Mouse (Mus musculus): ENCODE results near the gene C9. TPM values are rescaled to one million over a fixed set of nuclear protein-coding genes. Genes with fewer than 3 reads are reported as not detected.

The C9 gene
- total RNA-seq, 2 experiments from 2014 or later, result not detected

GRCm38 (mm10) chr15:6468845-6469244 lies 23.7 kb downstream of the C9 start:
- DNase-seq, result no peak
- intact Hi-C loops (cut with DNase I), result no loop called here

DNA sequence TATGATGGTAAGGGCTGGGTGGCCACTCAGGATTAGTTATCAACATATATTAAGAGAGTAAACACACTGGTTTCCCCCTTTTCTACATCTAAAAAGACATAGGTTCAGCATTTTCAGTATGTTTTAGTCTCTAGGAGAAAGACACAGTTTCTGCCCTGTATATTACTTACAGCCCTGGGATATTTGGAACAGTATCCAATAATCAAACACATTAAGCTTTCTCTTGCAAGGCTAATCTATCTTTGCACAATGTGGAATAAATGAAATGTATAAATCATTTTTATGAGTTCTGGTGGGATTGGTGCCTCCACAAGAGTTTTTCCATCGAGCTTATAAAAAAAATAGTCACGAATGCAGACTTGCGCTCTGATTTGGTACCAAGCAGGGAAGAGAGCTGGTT lies 24.3 kb downstream of the C9 start:
- intact Hi-C loops (cut with DNase I), result no loop called here

GRCm38 (mm10) chr15:6483561-6483960 lies 38.4 kb downstream of the C9 start:
- intact Hi-C loops (cut with DNase I), result no loop called here
- DNase-seq, result no peak

More for the DNA sequence above, 24.3 kb downstream of the C9 start:
- DNase-seq, result no peak

DNA sequence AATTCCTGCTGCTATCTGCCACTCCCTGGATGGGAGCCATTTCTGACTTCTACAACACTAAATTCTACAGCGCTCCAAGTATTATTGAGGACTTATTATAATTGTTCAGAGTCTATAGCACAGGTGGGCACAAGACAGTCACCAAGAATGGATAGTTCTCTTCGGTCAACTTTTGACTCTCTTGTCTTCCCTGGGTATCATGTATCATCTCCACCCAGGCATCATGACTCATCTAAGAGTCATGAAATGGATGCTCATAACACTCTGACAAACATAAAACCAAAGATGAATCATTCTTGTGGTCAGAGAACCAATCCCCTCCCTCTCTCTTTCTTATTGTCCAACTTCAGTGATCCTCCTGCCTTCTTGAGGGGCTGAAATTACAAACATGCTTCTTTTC lies 47.3 kb downstream of the C9 start:
- intact Hi-C loops (cut with DNase I), result no loop called here
- no peak for DNase-seq

DNA sequence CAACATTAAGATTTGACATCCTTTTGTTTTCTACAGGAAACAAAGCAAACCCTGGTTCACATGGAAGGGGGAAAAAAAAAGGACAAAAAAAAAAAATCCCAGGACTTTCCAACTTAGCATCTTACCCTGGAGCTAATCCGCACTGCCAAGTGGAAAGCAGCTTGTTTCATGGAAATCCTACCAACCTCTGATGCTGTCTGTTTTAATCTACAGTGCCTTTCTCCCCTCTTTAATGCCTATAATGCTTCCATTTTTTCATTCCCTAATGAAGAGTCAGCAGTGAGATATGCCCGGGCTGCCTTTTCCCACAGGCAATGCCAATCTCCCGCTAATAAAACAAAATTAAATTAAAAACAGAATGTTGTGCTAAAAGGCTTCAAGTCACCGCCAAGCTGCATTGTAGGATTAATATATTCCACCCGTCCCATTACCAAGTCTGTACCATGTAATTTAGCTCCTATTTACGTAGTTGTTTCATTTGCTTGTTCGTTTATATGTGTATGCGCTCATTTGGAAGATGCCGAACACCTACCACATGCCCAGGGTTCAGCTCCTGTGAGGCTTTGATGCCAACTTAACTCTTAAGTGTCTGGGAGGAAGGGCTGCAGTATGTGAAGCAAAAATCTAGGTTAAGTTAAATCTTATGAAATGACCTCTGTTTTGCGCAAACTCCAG lies 53.4 kb downstream of the C9 start:
- intact Hi-C loops (cut with DNase I), result no loop called here
- DNase-seq, result no peak

GRCm38 (mm10) chr15:6500787-6501186 lies 55.7 kb downstream of the C9 start:
- intact Hi-C loops (cut with DNase I), result no loop called here
- no peak for DNase-seq

GRCm38 (mm10) chr15:6517525-6517924 lies 72.4 kb downstream of the C9 start:
- DNase-seq, result no peak
- intact Hi-C loops (cut with DNase I), result no loop called here

GRCm38 (mm10) chr15:6519417-6520255 lies 74.5 kb downstream of the C9 start:
- no peak for DNase-seq

GRCm38 (mm10) chr15:6520505-6521155 lies 75.5 kb downstream of the C9 start:
- no peak for DNase-seq
- intact Hi-C loops (cut with DNase I), result no loop called here

More at GRCm38 (mm10) chr15:6519417-6520255, 74.5 kb downstream of the C9 start:
- intact Hi-C loops (cut with DNase I), result no loop called here

DNA sequence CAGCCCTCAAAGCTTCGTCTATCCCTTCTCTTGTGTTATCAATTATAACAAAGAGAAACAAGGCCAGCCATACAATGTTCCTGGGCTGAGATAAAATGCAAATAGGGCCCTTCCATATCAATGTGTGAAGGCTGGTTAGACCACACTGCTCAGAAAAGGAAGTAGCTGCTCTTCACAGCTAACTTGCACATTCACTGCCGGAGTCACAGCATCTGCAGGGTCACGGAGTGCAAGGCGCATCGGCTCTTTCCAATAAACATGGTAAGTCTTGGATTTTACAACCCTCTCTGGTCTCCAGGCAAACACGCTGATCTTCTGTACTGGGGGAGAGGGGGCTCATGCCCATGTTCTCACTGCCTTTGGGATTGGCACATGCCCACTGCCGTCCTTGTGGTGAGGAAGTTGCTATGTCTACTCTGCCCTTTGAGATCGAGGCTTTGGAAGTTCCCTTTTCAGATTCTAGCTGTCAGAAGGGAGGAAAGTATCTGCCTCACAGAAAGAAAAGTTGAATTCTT lies 77.6 kb downstream of the C9 start, which contains the start of gene Fyb:
Gene Fyb, plus strand, starts transcription at position 201 of the 515 bp plus-strand sequence.
- DNase-seq, result no peak
- intact Hi-C loops (cut with DNase I), result no loop called here

DNA sequence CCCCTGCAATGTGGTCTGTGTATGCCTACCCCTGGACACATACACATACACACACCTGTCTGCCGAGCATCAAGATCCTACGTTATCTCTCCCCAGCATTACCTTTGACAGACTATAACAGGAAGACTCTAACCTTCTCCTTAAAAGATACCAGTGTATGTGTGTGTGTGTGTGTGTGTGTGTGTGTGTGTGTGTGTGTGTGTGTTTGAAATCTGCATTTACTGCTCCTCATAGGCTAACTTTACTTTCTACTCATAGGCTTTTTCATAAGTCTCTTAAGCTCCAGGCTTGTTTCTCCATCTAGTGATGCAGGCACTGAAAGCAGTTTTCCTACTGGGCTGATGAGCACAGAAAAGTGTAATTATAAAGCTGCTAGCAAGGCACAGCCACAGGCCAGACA lies 79.7 kb downstream of the C9 start:
- DNase-seq, result no peak
- intact Hi-C loops (cut with DNase I), result no loop called here

GRCm38 (mm10) chr15:6525386-6525785 lies 80.3 kb downstream of the C9 start:
- no peak for DNase-seq
- intact Hi-C loops (cut with DNase I), result no loop called here

DNA sequence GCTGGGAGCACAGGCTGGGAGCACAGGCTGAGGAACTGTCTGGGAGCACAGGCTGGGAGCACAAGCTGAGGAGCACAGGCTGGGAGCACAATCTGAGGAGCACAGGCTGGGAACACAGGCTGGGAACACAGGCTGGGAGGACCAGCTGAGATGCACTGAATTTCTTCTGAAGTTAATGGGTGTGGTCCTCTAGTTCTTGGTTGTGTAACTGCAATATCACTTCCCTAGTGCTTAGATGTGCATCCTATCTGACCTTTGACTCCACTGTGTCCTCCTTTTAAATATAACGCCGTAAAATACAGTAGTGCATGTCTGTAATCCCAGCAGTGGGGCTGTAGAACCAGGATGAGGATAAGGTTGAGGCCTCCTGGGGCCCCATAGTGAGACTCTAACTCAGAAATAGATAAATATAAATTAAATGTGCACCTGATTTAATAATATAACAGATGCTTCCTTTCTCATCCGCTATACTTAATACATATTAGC lies 88.8 kb downstream of the C9 start:
- no peak for DNase-seq
- intact Hi-C loops (cut with DNase I), result no loop called here

DNA sequence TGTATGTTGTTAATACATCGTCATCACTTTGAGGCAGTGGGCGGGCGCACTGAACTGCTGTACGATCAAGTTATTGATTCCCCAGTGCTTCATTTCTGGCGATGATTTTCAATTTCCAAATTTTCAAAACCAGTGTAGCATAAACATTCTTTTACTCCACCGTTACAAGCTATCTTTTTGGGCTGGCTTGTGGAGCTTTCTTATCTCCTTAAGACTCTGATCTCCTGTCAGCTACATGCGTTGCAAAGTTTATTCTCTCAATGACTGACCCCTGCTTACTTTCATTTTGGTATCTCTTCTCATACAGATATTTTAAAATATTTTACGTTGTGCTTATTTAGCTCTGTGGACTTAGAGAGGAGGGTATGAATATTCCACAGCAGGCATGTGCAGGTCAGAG lies 89.5 kb downstream of the C9 start:
- no peak for DNase-seq

DNA sequence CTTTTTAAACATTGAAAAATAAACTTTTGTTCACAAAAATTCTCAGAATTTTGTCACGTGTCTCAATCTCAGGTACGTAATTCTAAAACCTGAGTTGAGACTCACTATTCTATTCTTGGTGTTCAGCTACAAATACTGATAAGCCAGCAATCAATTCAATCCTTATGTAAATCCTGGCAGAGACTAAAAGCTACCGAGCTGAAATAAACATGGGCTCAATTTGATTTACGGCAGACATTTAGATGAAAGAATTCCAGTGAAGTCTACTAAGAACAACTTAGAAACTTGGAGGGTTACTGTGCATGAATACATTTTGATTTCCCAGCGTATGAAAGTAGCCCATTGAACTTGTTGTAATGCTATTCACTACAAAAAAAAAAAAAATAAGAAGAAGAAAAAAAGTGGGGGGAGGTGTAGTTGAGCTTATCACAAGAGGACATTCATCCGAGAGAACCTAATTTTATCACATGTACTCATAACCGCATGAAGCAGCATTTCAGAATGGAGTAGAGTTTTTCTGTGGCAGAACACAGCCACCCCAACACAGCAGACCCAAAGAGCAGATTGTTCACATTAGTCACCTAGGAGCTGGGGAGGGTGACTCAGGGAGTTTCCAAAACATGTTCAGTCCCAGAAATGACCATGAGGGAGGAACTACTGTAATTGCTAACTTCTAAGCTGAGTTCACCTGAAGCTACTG lies 94.7 kb downstream of the C9 start:
- no peak for DNase-seq
- intact Hi-C loops (cut with DNase I), result no loop called here

More for the DNA sequence above, 89.5 kb downstream of the C9 start:
- intact Hi-C loops (cut with DNase I), result no loop called here

Other genes starting within 250 kb of the C9 start
- 10 to 100 TPM; 35.6 to 37.3 TPM for gene Dab2, start 145.5 kb upstream of the C9 start, total RNA-seq (2021)
- gene Fyb, start 77.5 kb downstream of the C9 start, total RNA-seq (2021), result 1 to 10 TPM; 4.9 to 5.3 TPM

Data from left cerebral cortex, postnatal 4 days (tissue).